Mouse (Mus musculus): ENCODE measurements around the gene Cmbl. TPM values are rescaled to one million over a fixed set of nuclear protein-coding genes. Genes with fewer than 3 reads are reported as not detected.

Gene Cmbl
- 3.1 and 4.0 TPM in 2 replicates for polyA plus RNA-seq (2015; fragmentation: Nextera tagmentation; extraction: Ambion mirVana)

DNA sequence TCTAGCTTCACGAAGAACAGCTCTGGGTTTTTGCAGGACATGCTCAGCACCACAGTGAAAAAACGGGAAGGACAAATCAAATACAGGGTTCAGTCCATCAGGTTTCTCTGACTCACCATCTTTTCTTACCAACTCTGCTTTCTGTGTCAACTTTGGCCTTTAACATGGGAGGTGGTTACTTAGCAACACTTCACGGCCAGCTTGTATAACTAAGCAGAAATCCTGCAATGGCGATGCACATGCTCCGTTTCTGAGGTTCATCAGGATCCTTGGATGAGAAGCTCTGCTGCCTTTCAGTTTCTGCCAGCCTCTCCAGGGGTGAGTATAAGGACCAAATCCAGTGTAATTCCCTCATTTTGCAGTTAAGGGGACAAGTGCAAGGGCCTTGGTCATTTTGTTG lies at the start of gene Cmbl:
Cmbl (plus strand) TSS at position 206 of the 400 bp plus-strand sequence.
- 74% methylated on average over 5 of the region's 5 CpGs for WGBS
- Histone ChIP-seq H3K9me3 (no peaks in the 10 kb centered on the region), H3K27me3 (no peaks in the 10 kb centered on the region), H3K9ac (no peak within 1 kb of the TSS), H3K36me3 (no peaks in the 10 kb centered on the region), H3K4me1 (replicated peaks) (peaks cover 5% of the 10 kb centered on the region), H3K4me3 (no peak within 1 kb of the TSS), H3K4me2 (no peak within 1 kb of the TSS), H3K27ac (replicated peaks) (no peak within 1 kb of the TSS)
- ATAC-seq (ENCODE audit: low read depth), result no peak

DNA sequence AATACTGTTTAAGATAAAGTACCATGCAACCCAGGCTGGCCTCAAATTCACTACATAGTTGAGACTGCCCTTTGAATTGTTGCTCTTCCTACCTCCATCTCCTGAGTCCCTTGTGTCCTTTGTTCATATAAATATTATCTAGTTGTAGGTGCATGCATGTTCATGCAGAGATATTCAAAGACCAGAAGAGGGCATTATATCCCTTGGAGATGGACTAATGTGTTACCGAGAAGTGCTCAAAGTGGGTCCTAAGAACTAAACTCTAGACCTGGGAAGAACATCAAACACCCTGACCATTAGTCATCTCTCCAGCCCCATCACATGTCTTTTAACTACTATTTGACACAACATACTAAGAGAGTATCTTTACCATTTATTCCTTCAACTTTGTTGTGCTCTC lies 48.0 kb upstream of the Cmbl start:
- 86% methylated on average over 1 of the region's 1 CpGs for WGBS
- Histone ChIP-seq H3K9me3 (no peaks in the 10 kb centered on the region), H3K27me3 (no peaks in the 10 kb centered on the region), H3K36me3 (no peaks in the 10 kb centered on the region), H3K4me2 (no peak overlapping the region), H3K27ac (replicated peaks) (no peak overlapping the region), H3K4me1 (replicated peaks) (no peaks in the 10 kb centered on the region), H3K4me3 (no peak overlapping the region), H3K9ac (no peak overlapping the region)
- no peak for ATAC-seq (ENCODE audit: low read depth)

GRCm38 (mm10) chr15:31518371-31518770 lies 46.8 kb upstream of the Cmbl start:
- no peak overlapping the region for H3K4me3 ChIP-seq
- no peaks in the 10 kb centered on the region for H3K27me3 ChIP-seq
- no peak overlapping the region for H3K27ac ChIP-seq (replicated peaks)
- no peak for ATAC-seq (ENCODE audit: low read depth)
- no peak overlapping the region for H3K9ac ChIP-seq
- H3K4me2 ChIP-seq, result no peak overlapping the region
- H3K36me3 ChIP-seq, result no peaks in the 10 kb centered on the region
- WGBS, result 88% methylated on average over 2 of the region's 2 CpGs
- no peaks in the 10 kb centered on the region for H3K9me3 ChIP-seq
- 0 out of 2 replicates have a peak, but pooled peaks cover 3% of the 10 kb centered on the region for H3K4me1 ChIP-seq (replicated peaks)

GRCm38 (mm10) chr15:31519000-31519399 lies 46.2 kb upstream of the Cmbl start:
- 77% methylated on average over 5 of the region's 5 CpGs for WGBS
- no peak overlapping the region for H3K9ac ChIP-seq
- no peaks in the 10 kb centered on the region for H3K36me3 ChIP-seq
- no peak for ATAC-seq (ENCODE audit: low read depth)
- H3K27me3 ChIP-seq, result no peaks in the 10 kb centered on the region
- H3K4me1 ChIP-seq (replicated peaks), result peaks cover 8% of the 10 kb centered on the region; the same call in 1 of the 2 replicates
- no peak overlapping the region for H3K4me3 ChIP-seq
- H3K4me2 ChIP-seq, result no peak overlapping the region
- no peaks in the 10 kb centered on the region for H3K9me3 ChIP-seq
- H3K27ac ChIP-seq (replicated peaks), result no peak overlapping the region

GRCm38 (mm10) chr15:31526463-31526862 lies 38.7 kb upstream of the Cmbl start:
- H3K27ac ChIP-seq (replicated peaks), result no peak overlapping the region
- ATAC-seq (ENCODE audit: low read depth), result no peak
- H3K9ac ChIP-seq, result no peak overlapping the region
- no peak overlapping the region for H3K4me2 ChIP-seq
- no peak overlapping the region for H3K4me3 ChIP-seq
- H3K4me1 ChIP-seq (replicated peaks), result peaks cover 34% of the 10 kb centered on the region
- H3K9me3 ChIP-seq, result no peaks in the 10 kb centered on the region; the same call in 1 of the 2 replicates
- WGBS, result 89% methylated on average over 1 of the region's 1 CpGs
- H3K36me3 ChIP-seq, result peaks cover 7% of the 10 kb centered on the region; the same call in 1 of the 2 replicates
- no peaks in the 10 kb centered on the region for H3K27me3 ChIP-seq

DNA sequence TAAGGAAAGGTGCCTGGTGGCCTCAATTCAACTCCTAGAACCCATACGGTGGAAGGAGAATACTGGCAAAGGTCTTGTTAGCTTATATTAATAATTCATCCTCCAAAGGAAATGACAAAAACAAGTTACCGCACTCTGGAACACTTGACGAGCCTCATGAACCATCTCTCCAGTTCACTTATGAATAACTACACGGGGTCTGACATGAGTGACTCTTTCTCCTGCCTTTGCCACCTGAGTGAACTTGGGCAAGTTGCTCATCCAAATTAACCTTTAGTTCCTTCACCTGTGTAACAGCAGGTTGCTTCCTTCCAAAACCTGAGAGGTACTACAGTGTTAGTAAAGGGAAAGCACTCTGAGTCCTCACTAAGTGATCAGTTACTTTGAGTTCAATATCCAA lies 36.7 kb upstream of the Cmbl start:
- Histone ChIP-seq H3K27me3 (no peaks in the 10 kb centered on the region), H3K9ac (no peak overlapping the region), H3K4me3 (peak overlapping the region; percentile 91; the same call in 1 of the 2 replicates), H3K36me3 (peaks cover 7% of the 10 kb centered on the region; the same call in 1 of the 2 replicates), H3K4me2 (peak overlapping the region; percentile 76), H3K9me3 (no peaks in the 10 kb centered on the region; the same call in 1 of the 2 replicates), H3K4me1 (replicated peaks) (peaks cover 38% of the 10 kb centered on the region), H3K27ac (replicated peaks) (no peak overlapping the region)
- WGBS, result 95% methylated on average over 4 of the region's 4 CpGs
- no peak for ATAC-seq (ENCODE audit: low read depth)

DNA sequence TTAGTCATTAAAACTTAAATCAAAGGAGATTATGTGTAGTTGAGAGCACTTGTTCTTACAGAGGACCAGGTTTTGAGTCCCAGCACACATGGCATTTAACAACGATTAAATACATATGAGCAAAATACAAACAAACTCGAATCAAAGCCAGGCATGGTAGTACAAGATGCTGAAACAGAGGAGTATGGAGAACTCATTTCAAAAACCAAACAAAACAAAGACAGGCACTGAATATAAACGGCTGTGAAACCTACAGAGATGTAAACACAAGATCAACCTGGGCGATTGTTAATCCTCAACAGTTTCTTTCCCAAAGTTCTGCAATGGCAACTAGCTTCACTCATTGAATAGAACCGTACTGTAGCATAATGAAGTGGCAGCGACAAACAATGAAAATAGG lies 36.1 kb upstream of the Cmbl start:
- Histone ChIP-seq H3K9ac (peak overlapping the region; percentile 97), H3K4me3 (peak overlapping the region; percentile 91), H3K9me3 (no peaks in the 10 kb centered on the region; the same call in 1 of the 2 replicates), H3K4me2 (peak overlapping the region; percentile 76), H3K36me3 (peaks cover 7% of the 10 kb centered on the region; the same call in 1 of the 2 replicates), H3K4me1 (replicated peaks) (peaks cover 32% of the 10 kb centered on the region), H3K27ac (replicated peaks) (no peak overlapping the region), H3K27me3 (no peaks in the 10 kb centered on the region)
- ATAC-seq (ENCODE audit: low read depth), result no peak
- WGBS, result 38% methylated on average over 6 of the region's 6 CpGs

DNA sequence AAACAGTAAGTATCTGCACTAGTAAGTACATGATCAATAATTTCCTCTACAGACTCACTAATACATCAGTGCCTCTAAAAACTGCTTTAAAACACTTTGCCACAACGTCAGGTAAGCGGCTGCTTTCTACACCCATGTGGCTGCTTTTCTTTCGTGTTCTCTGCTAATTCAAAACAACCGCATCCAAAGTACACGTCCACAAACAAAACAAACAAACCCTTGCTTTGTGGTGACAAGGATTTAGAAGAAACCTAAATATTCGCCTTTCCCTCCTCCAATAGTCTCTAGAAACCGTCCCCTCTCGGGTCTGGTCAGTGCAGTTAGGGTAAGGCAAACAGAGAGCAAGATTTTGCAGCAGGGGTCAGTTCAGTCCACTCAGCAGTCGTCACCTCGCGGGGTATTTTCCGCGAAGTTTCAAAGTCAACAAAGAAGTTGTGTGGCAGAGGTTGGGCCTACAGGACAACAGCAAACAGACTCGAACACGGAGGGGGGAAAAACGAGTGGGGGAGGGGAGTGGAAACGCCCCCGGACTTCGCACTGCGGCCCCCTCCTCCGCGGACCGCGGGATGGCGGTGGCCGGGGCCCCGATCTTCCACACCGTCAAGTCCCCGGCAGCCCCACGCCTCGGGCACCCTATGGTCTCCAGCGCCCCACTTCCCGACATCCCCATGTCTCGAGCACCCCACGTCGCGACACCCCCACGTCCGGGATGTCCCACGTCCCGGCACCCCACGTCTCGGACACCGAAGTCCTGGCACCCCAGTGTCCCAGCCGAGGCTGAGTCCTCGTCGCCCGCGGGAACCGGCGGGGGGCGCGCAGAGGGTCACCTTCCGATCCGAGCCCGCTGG lies 35.2 kb upstream of the Cmbl start:
- Histone ChIP-seq H3K4me2 (peak overlapping the region; percentile 76), H3K36me3 (peaks cover 7% of the 10 kb centered on the region; the same call in 1 of the 2 replicates), H3K4me3 (peak overlapping the region; percentile 91), H3K27ac (replicated peaks) (peak overlapping the region; percentile 99), H3K9ac (peak overlapping the region; percentile 97), H3K27me3 (no peaks in the 10 kb centered on the region), H3K9me3 (no peaks in the 10 kb centered on the region; the same call in 1 of the 2 replicates), H3K4me1 (replicated peaks) (peaks cover 28% of the 10 kb centered on the region)
- WGBS, result under 1% methylated on average over 47 of the region's 56 CpGs
- peak; percentile 55 for ATAC-seq (ENCODE audit: low read depth)

DNA sequence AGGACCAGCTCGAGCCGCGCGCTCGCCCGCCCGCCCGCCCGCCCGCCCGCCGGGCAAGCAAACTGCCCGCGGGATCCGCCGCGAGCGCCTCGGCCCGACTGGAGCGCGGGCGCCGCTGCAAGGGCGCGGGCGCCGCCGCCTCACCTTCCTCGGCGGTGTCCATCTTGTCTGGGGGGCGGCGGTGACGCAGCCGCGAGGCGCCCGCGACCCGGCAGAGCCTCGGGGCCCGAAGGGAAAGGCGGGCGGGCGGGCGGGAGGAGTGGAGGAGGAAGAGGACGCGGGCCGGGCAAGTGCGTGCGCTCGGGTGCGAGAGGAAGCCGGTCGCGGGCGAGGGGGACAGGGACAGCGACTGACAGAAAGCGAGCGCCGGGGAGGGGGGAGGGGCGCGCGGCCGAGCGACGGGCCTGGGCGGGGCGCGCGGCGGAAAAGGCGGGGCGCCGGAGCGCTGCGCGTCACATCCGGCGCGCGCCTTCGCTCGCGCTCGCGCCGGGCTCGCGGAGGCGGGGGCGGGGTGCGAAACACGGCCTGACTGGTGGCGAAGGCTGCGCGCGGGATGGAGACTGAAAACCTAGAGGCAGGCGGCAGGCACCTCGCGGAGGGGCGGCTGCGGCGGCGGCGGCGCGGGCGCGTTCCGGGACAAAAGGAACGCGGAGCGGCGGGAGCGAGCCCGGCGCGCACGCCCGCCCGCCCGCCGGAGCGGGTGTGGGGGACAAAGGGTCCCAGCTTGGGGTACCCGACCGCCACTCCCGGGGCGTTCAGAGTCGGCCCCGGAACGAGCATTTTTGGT lies 34.3 kb upstream of the Cmbl start, which contains the start of gene March6:
March6 (minus strand) TSS at position 395 of the 787 bp plus-strand sequence.
- Histone ChIP-seq H3K9ac (peak within 1 kb of the TSS; percentile 97), H3K27me3 (no peaks in the 10 kb centered on the region), H3K4me1 (replicated peaks) (peaks cover 36% of the 10 kb centered on the region), H3K36me3 (peaks cover 7% of the 10 kb centered on the region; the same call in 1 of the 2 replicates), H3K27ac (replicated peaks) (peak within 1 kb of the TSS; percentile 99), H3K4me3 (peak within 1 kb of the TSS; percentile 91), H3K9me3 (no peaks in the 10 kb centered on the region; the same call in 1 of the 2 replicates), H3K4me2 (peak within 1 kb of the TSS; percentile 76)
- WGBS, result under 1% methylated on average over 100 of the region's 132 CpGs
- ATAC-seq (ENCODE audit: low read depth), result peak; percentile 94

DNA sequence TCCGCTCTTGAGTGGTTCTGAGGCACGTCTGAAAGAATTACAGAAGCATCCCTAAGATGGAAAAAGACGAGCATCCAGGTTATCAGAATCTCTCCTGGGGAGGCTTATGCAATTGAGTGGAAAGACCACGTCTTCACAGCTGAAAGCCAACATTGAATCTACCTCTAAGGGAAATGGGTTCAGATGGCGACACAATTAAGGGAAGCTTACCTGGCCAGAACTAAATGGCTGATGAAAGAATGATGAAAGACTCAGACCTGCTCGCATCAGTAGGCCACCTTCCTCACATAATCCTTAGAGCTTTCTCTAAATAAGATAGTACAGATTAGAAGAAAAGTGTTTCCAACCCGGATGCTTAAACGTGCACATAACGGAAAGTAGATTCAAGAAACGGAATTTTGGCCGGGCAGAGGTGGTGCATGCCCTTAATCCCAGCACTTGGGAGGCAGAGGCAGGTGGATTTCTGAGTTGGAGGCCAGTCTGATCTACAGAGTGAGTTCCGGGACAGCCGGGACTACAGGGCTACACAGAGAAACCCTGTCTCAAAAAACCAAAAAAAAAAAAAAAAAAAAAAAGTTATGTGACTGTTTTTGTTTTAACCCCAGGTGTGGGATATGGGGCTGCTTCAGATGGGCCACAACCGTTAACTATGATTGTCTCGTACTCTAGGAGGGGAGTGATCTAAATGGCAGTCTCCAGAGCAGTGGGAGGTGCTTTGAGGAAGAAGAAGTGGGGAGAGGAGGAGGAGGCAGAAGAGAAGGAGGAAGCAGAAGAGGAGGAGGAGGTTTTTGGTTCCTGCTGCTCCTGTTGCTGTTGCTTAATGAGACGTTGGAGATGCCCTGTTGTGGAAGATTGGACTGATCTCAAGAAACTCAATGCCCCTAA lies 33.5 kb upstream of the Cmbl start:
- ATAC-seq (ENCODE audit: low read depth), result no peak; the same call in 1 of the 2 replicates
- Histone ChIP-seq H3K36me3 (peaks cover 7% of the 10 kb centered on the region; the same call in 1 of the 2 replicates), H3K27me3 (no peaks in the 10 kb centered on the region), H3K4me3 (peak overlapping the region; percentile 91), H3K4me2 (peak overlapping the region; percentile 61), H3K9ac (peak overlapping the region; percentile 97), H3K4me1 (replicated peaks) (peaks cover 45% of the 10 kb centered on the region), H3K9me3 (no peaks in the 10 kb centered on the region; the same call in 1 of the 2 replicates), H3K27ac (replicated peaks) (peak overlapping the region; percentile 99)
- WGBS, result 20% methylated on average over 16 of the region's 16 CpGs

Measured in neural tube, embryonic 13.5 days (tissue).